Mouse (Mus musculus) right cerebral cortex, postnatal 10 days (tissue): ENCODE measurements around the gene Hspa1a.
"Not testable (repeated sequence)": the region's sequence is repeated elsewhere in the genome, so short reads cannot be mapped to it uniquely, and the experiment has no call there.

Source experiments
- DNase-seq, 2 experiments: peaks; one replicate each; pipeline ENCODE4 v3.0.0; 2021; ENCODE audit warnings: low spot score in 2 of 2

Hspa1a gene

DNA sequence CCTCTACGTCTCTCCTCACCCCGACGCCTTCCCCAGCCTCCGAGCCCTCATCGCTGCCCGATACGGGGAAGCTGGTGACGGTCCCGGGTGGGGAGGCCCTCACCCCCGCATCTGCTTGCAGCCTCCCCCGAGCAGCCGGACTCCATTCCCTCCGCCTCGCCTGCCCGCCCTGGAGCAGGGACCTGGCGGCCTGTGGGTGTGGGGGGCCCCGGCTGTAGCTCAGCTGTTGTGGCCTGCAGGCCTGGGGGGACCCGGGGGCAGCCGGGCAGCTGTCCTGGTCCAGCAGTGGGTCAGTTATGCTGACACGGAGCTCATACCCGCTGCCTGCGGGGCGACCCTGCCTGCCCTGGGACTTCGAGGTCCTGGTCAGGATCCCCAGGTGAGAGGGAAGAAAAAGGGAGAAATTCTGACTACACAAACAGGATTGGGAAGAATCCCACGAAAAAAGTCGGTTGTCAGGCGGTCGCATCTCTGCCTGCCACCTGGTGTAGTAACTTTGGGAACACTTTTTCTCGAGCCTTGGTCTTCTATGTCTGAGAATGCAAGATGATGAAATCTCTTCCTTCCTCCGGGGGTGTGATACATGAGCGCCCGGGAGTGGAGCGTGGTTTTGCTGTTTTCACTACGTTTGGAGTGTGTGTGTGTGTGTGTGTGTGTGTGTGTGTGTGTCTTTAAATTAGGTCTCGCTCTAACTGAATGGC is 29.6 kb upstream of the Hspa1a start:
- peak; percentile 50 to 56 for DNase-seq

DNA sequence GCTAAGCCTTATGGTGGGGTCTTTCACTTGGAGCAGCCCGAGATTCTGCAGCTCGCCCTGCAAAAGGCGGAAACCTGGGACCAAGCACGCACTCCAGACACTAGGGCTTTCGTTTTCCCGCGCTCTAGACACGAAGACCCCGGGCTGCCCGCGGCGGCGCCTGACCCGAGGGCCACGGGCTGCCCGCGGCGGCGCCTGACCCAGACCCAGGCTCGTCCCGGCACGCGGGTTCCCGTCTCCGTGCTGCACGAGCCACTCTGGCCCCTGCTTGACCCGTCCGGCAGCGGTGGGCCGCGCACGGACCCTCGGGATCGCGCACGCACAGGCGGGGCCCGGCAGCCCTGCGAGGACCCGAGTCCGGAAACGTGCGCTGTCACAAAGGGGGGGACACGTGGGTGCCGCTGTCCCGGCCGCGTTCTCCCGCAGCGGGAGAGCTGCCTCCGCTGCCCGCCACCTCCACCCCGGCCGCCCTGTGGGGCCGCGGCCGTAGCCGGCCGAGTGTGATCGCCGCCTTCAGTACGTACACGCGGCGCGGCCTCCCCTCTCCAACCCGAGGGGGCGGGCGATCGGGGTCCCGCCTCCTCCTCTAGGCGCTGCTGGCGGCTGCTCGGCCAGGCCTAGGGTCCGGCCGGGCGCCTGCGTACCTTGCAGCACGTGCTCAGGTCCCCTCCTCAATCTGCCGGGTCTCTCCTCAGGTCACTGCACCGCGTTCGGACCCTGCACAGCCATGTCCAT is 28.9 kb upstream of the Hspa1a start, which contains the start of gene Vars:
TSS of gene Vars (plus strand) at position 271 of the 735 bp plus-strand sequence.
- peak; percentile 84 to 89 for DNase-seq

DNA sequence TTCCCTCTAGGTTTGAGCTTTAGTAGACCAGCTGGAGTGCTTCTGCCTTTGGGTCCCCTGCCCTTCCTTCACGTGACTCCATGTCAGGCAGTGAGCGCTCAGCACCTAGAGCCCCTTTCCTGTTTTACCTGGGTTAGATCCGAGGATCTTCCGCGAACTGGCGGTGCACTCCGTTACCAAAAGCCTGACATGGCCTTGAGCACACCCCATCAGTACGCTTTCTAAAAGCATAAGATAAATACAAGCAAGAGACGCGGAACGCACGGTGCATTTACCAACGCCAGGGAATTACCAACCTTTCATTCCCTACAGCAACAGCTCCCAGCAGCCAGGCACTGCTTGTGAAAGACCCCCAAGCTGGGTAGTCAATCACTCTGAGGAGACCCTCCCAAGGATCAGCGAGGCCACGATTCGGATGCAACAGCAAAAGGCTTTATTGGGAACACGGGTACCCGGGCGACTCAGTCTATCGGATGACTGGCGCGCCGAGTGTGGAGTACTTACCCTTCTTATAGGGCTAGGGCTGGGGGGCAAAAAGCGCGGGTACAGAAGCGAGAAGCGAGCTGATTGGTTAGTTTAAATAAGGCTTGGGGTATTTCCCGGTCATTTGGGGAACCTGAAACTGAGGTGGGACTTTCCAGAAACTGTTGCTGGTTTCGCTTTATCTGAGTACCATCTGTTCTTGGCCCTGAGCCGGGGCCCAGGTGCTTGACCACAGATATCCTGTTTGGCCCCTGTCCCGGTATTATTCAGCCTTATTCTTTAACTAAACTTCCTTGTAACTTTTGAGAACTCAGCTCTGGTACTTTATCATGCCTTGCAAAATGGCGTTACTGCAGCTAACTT is 28.1 kb upstream of the Hspa1a start:
- DNase-seq = peak in 1 of 2 experiments; percentile 29

DNA sequence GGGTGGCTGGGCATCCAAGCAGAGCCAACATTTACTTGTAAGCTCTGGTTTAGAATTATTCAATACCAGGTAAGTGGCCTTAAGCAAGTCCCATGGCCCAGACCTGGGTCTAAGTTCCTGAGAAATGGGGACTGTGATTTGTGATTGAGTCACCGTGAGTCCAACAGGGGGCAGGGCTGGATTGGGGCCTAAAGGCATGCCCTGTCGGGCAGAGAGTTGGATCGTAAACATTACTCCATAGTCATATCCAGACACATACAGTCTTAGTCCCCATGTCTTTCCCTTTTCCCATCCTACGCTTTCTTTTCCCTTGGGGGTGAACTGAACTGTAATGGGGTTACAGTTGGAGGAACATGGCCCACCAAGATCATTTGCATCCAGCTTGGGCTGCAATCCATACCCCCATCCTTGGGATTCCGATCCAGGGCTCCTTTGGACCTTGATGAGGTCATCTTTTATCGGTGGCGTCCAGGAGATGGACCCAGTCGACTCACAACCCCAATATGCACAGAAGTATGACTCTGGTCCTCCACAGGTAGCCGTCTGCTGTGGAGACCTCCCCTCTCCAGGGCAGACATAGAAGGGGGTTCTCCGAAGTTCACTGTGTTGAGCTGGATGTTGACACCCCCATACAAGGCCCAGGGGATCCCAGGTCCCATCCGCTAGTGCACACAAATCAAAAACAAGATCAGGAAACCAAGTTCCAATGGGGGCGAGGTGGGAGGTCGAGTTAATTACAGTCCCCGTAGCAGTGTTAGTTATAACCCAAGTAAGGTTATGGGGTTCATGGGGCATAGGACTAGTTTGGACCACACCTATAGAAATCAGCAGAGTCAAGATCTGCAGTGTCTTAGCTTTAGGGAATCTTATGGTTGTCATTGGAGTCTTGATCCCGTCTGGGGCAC is 26.8 kb upstream of the Hspa1a start:
- no peak for DNase-seq

DNA sequence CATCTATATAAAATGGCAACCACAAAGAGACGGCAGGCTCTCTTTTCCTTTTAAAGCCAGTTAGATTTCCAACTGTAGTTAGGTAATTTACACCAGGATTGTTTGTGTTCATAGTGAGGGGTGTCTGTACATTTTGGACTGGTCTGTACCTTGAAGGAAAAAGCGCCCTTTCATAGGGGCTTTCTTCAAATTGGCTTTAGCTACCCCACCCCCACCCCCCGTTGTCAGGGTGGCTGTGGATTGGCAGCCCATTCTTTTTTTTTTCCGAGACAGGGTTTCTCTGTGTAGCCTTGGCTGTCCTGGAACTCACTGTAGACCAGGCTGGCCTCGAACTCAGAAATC is 25.2 kb upstream of the Hspa1a start:
- DNase-seq = no peak

DNA sequence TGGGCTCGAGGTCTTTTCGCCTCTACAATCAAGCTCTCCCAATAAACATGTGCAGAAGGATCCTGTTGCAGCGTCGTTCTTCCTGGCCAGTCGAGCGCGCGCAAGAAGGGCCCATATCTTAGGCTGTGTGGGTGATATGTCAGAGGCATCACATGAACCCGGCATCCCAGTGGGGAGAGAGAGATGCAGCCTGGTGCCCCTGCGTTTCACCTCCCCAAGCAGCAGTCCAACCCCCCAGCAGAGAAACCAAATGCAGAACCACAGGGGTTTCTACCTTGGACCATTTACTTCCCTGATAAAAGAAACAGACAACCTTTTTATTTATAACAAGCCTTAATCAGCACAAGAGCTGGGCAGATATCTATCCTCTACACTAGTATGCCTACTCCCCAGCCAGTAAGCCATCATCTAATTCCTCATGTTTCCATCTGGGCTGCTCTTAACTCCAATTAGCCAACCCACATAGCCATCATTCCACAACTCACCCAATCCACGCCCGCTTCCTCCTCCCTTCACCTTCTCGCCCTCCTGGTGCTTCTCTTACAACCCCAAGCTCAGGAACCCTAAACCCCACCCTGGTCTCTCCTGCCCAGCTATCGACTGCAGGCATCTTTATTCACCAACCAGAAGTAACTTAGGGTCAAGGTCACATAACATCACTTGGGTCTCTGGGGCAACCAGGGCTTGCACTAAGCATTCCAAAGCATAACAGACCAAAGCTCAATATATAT is 24.6 kb upstream of the Hspa1a start:
- DNase-seq = no peak

DNA sequence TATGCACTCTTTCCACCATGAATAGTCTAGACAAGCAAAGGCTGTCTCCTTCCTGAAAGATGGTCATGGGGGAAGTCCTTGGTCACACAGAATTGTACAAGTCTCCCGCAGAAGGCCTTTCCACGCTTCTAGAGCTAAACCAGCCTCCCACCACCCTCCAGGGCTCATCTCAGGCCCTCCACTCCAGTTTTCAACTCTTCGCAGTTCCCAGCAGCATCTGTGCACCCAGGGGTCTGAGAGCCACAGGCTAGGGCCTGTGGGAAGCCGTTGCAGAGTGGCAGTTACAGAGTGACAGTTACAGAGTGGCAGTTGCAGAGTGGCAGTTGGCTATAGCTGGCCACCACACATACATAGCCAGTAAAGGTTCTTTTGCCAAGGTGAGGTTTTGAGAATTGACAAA is 24.0 kb upstream of the Hspa1a start:
- DNase-seq = not testable (repeated sequence)

DNA sequence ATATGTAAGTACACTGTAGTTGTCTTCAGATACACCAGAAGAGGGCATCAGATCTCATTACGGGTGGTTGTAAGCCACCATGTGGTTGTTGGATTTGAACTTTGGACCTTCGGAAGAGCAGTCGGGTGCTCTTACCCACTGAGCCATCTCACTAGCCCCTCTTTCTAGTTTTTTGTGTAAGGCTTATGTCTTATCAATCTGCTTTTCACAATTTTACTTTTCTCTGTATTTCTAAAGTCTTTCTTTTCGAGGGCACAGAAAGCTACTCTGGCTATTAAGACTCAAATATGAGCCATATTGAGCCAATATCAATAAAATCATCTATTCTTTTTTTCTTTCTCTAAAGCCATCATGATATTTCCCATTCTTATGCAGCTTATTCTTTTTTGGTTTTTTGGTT is 23.2 kb upstream of the Hspa1a start:
- not testable (repeated sequence) for DNase-seq

DNA sequence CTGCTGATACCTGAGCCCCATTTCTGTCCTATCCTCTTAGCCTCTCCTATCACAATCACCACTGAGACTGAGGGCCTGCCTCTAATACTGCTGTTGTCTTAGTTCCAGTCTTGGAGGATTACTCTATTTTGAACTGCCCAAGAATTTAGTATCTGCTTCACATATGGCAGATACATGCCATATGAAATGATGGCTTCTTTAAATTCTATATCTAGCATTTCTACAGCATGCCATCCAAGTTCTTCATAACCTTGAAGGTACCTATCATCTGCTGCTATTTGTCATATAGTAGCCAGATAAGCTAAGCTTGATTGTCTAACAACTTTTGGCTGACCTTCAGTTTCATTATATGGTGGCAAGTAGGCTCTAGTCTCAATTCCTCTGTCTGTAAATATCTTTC is 22.8 kb upstream of the Hspa1a start:
- DNase-seq = no peak

DNA sequence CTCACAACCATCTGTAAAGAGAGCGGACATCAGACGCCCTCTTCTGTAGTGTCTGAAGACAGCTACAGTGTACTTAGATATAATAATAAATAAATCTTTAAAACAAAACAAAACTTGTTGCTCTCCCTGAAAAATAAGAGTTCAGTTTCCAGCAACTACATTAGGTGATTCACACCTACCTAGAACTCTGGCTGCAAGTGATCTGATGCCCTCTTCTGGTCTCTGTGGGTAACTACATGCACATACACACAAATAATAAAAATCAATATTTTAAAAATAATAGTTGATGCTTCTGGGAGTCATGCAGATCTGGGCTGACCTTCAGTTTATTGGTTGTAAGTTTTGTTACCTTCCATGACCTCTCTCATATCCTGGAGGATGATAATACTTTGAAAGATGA is 12.3 kb upstream of the Hspa1a start:
- no peak for DNase-seq

DNA sequence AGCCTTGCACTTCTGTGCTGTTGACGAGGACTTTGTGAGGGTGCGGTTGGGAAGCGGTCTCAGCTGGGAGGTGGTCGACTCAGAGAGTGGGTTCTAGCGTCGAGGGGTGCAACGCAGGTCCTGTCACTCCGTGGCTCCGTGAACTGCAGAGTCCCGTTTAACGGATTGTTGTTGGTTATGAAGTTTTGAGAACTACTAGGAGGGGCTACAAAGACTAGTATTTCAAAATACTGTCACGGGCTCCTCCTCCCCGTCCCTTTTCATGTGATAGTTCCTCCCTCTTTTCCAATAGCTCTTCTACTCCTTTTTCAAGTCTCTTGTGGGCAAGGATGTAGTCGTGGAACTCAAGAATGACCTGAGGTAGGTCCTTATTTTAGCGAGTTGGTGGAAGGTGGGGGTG is 10.4 kb upstream of the Hspa1a start:
- no peak for DNase-seq

DNA sequence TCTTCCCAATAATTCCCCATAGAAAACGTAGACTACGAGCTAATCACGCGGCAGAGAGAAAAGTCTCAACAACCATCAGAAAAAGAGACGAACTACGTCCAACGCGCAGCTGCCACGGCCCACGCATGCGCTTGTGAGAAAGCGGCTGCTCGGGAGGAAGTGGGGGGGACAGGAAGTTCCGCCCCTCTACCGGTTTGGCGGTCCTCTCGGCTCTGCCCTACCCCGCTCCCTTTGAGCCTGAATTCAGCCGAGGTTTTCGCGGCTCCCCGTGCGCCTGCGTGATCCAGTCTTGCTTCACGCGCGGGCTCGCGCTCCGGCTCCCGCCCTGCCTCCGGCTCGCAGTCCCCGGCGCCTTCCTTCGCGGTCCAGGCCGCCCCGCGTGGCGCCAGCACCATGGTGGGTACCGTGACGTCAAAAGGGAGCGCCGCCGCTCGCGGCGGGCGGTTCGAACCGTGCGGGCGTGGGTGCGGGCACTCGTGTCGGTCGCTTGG is 9.8 kb upstream of the Hspa1a start, which contains the start of gene Lsm2:
TSS of gene Lsm2 (plus strand) at position 173 of the 491 bp plus-strand sequence.
- peak; percentile 94 to 95 for DNase-seq

DNA sequence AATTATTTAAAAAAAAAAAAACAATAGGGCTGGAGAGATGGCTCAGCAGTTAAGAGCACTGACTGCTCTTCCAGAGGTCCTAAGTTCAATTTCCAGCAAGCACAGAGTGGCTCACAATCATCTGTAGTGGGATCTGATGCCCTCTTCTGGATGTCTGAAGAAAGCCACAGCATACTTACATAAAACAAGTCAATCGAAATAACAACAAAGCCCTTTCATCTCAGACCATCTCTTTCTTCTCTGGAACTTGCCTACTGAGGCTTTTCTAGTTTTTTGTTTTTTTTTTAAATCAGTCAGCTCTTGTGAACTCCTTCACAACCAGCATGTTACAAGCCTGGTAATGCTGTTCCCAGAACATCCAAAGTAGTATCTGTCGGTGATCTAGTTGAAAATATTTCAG is 8.7 kb upstream of the Hspa1a start:
- DNase-seq = no peak

DNA sequence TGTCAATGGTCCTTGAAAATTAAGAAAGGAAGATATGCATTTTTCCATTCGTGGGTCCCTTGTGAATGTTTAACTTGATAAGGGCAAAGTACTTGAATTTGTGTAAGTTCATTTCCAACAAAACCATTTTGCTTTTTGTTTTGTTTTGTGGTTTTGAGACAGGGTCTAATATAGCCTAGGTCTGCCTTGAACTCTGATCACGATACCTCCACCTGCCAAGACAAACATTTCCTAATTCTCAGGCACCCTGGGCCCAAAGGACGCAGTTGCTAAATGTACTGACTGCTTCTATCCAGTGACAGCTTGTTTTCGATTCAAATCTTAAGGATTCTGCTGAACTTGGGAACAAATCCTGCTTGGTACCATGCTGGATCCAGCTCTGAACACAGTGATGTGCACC is 7.7 kb upstream of the Hspa1a start:
- no peak for DNase-seq

DNA sequence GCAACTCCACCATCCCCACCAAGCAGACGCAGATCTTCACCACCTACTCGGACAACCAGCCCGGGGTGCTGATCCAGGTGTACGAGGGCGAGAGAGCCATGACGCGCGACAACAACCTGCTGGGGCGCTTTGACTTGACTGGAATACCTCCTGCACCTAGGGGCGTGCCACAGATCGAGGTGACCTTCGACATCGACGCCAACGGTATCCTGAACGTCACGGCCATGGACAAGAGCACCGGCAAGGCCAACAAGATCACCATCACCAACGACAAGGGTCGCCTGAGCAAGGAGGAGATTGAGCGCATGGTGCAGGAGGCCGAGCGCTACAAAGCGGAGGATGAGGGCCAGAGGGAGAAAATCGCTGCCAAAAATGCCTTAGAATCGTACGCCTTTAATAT is 6.3 kb upstream of the Hspa1a start:
- DNase-seq = no peak

DNA sequence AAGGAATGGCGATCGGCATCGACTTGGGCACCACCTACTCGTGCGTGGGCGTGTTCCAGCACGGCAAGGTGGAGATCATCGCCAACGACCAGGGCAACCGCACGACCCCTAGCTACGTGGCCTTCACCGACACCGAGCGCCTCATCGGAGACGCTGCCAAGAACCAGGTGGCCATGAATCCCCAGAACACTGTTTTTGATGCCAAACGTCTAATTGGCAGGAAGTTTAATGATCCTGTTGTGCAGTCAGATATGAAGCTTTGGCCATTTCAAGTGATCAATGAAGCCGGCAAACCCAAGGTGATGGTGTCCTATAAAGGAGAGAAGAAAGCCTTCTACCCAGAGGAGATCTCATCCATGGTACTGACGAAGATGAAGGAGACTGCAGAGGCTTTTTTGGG is 5.0 kb upstream of the Hspa1a start:
- no peak for DNase-seq

DNA sequence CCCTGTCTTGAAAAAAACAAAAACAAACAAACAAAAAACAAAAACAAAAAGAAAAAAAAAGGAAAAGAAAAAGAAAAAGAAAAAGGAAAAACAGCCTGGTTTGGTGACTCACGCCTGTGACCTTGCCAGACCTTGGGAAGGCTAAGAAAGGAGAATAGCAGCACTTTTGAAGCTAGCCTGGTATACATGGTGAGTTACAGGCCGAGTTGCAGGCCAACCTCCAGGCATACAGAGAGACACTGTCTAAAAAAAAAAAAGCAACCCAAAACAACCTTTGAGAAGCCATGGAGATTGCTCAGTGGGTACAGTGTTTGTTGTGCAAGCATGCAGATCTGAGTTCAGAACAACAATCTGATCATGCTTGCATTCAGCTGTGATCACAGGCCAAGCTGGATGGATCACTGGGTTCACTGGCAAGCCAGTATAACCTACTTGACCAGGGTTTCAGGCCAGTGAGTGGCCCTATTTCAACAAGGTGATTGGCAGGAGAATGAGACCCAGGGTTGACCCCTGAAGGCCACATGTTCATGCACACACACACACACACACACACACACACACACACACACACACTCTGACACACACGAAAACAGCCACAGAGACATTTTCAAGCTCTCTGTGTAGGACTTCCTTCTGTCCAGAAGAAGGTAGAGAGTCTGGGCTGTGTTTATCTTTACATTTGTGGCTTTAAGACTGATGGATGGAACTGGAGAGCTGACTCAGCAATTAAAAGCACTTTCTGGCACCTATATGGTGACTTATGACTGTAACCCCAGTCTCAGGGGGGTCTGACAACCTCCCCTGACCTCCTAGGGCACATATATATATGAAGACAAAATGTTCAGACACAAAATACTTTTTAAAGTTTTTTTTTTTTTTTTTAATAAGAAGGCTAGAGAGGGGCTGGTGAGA is 3.9 kb upstream of the Hspa1a start:
- no peak for DNase-seq

DNA sequence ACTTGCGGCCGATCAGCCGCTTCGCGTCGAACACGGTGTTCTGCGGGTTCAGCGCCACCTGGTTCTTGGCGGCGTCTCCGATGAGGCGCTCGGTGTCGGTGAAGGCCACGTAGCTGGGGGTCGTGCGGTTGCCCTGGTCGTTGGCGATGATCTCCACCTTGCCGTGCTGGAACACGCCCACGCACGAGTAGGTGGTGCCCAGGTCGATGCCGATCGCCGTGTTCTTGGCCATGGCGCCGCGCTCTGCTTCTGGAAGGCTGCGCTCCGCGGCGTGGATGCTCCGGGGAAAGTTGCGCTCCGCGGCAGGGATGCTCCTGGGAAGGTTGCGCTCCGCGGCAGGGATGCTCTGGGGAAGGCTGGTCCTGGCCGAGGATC is 275 bp downstream of the Hspa1a start:
- not testable (repeated sequence) for DNase-seq

DNA sequence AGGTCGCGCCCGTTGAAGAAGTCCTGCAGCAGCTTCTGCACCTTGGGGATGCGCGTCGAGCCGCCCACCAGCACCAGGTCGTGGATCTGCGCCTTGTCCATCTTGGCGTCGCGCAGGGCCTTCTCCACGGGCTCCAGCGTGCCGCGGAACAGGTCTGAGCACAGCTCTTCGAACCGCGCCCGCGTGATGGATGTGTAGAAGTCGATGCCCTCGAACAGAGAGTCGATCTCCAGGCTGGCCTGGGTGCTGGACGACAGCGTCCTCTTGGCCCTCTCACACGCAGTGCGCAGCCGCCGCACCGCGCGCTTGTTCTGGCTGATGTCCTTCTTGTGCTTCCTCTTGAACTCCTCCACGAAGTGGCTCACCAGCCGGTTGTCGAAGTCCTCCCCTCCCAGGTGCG is 1.1 kb downstream of the Hspa1a start:
- DNase-seq = not testable (repeated sequence)

DNA sequence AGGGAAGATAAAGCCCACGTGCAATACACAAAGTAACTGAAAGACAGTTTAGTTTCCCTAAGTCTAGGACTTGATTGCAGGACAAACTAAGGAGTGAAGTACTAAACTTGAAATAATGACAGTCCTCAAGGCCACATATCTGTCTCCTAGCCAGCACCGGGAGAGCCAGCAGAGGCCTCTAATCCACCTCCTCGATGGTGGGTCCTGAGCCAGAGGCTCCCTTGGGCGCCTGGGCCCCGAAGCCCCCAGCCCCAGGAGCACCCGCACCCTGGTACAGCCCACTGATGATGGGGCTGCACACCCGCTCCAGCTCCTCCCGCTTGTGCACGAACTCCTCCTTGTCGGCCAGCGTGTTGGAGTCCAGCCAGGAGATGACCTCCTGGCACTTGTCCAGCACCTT is 2.1 kb downstream of the Hspa1a start, which contains the start of gene Gm20481:
TSS of gene Gm20481 (plus strand) at position 91 of the 400 bp plus-strand sequence.
- DNase-seq = not testable (repeated sequence)
